Mouse (Mus musculus): ENCODE data around the gene Ctsl.

- TF ChIP-seq CTCF (IDR thresholded peaks at IDR 0.05; ENCODE audit: low read depth) (no peak), EP300 (IDR thresholded peaks at IDR 0.05; ENCODE audit: low read depth) (no peak)
Measured at GRCm38 (mm10) chr13:64402504-64402949, 31.8 kb upstream of the Ctsl start.

Data from heart, postnatal 0 days (tissue).